Mouse (Mus musculus) midbrain, postnatal 0 days (tissue): ENCODE data around the gene Letmd1. TPM values are rescaled to one million over a fixed set of nuclear protein-coding genes. Genes with fewer than 3 reads are reported as not detected.
A peak's percentile ranks its signal among the peaks of the same experiment; 100 is the strongest.

Source experiments
- ATAC-seq: fragments of 200-750 bp; cut with Nextera tagmentation; 2 replicates; pipeline ENCODE4 v1.8.0; 2017; ENCODE audit warnings: moderate number of reproducible peaks, mild to moderate bottlenecking, moderate TSS enrichment, moderate library complexity; ENCODE audit not compliant: low FRiP score
- DNase-seq: peaks from one replicate; pipeline ENCODE4 v3.0.0-alpha.2; 2015; ENCODE audit warnings: low spot score
- H3K27ac ChIP-seq: fragments of 300-500 bp; sonication (generic); 2 replicates; pipeline ENCODE4 v1.5.1; 2014; ENCODE audit warnings: low read depth, mild to moderate bottlenecking, low read length, mixed read lengths
- H3K27me3 ChIP-seq: fragments of 300-500 bp; sonication (generic); 2 replicates; pipeline ENCODE4 v1.6.1; 2014; ENCODE audit warnings: low read length, control low read depth, mixed read lengths; ENCODE audit not compliant: insufficient read depth
- H3K36me3 ChIP-seq: fragments of 300-500 bp; sonication (generic); 2 replicates; pipeline ENCODE4 v1.6.1; 2014; ENCODE audit warnings: low read length, control low read depth, mixed read lengths; ENCODE audit not compliant: insufficient read depth
- H3K4me1 ChIP-seq: fragments of 300-500 bp; sonication (generic); 2 replicates; pipeline ENCODE4 v1.6.1; 2014; ENCODE audit warnings: mild to moderate bottlenecking, control low read depth, antibody characterized with exemption, low read length, mixed read lengths; ENCODE audit not compliant: insufficient read depth
- H3K4me2 ChIP-seq: fragments of 300-500 bp; sonication (generic); 2 replicates; pipeline ENCODE4 v1.6.1; 2014; ENCODE audit warnings: low read depth, mild to moderate bottlenecking, low read length, mixed read lengths; ENCODE audit not compliant: poor library complexity, severe bottlenecking
- H3K4me3 ChIP-seq: fragments of 300-500 bp; sonication (generic); 2 replicates; pipeline ENCODE4 v1.5.1; 2014; ENCODE audit warnings: low read depth, mild to moderate bottlenecking, low read length, moderate library complexity
- H3K9ac ChIP-seq: fragments of 300-500 bp; sonication (generic); replicated peaks from 2 replicates; pipeline ENCODE4 v1.6.1; 2014; ENCODE audit warnings: mild to moderate bottlenecking, low read length, moderate library complexity, mixed read lengths; ENCODE audit not compliant: poor library complexity, severe bottlenecking
- H3K9me3 ChIP-seq: fragments of 300-500 bp; sonication (generic); 2 replicates; pipeline ENCODE4 v1.6.1; 2016; ENCODE audit warnings: low read length, control low read depth
- CTCF ChIP-seq: IDR thresholded peaks from 2 replicates; pipeline ENCODE4 v1.5.1; 2016; ENCODE audit warnings: antibody characterized with exemption, mild to moderate bottlenecking
- WGBS: fragments of 180-500 bp; shearing (Covaris S2); extraction: QIAGEN DNeasy Blood & Tissue Kit; methylation state at CpG from one replicate; pipeline ENCODE4 v1.1.7; 2014; 5-methylcytosine and 5-hydroxymethylcytosine counted together
- polyA plus RNA-seq: library from polyadenylated mRNA; unstranded; fragments of >200 nt; fragmentation: Nextera tagmentation; extraction: Ambion mirVana; gene quantifications from 2 replicates; pipeline ENCODE4 v1.2.1, GENCODE M21; 2015
- total RNA-seq: library from RNA; depleted of rRNA; stranded (reverse); fragments of >200 nt; gene quantifications from 2 replicates; pipeline ENCODE4 v1.2.3, GENCODE M21; 2014

Gene Letmd1
- total and polyA plus RNA-seq, 2 experiments from 2014 or later: 53.0 to 86.0 TPM

DNA sequence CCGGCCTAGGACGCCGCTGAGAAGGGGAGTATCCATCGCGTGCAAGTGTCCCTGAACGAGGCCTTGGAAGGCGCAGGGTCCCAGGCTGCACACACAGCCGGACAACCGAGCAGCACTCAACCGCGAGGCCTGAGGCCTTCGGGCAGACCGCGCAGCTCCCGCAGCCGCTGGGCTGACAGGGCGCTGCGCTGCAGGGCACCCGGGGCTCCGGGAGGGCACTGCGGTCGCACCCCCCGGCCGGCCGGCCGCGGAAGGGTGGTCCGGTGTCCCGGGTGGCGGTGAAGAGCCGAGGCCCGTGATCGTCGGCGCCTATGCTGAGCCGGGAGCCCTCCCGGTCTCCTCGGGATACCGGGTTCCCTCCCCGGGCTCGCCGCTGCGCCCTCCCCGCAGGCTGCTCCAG is 46.3 kb upstream of the Letmd1 start:
- peak overlapping the region; percentile 85 for H3K4me3 ChIP-seq
- no peaks in the 10 kb centered on the region for H3K9me3 ChIP-seq
- under 1% methylated on average over 36 of the region's 44 CpGs for WGBS
- no peak for TF ChIP-seq CTCF
- peak overlapping the region; percentile 91 for H3K4me2 ChIP-seq
- H3K27ac ChIP-seq: peak overlapping the region; percentile 58
- peaks cover 13% of the 10 kb centered on the region; the same call in 1 of the 2 replicates for H3K4me1 ChIP-seq
- ATAC-seq (peak; percentile 68), DNase-seq (no peak)
- H3K36me3 ChIP-seq: no peaks in the 10 kb centered on the region
- H3K9ac ChIP-seq: peak overlapping the region; percentile 85
- H3K27me3 ChIP-seq: peaks cover 15% of the 10 kb centered on the region

GRCm38 (mm10) chr15:100422899-100423860 is 45.6 kb upstream of the Letmd1 start:
- ATAC-seq (peak; percentile 97), DNase-seq (peak; percentile 96)
- H3K36me3 ChIP-seq: no peaks in the 10 kb centered on the region
- WGBS: 1% methylated on average over 64 of the region's 65 CpGs
- peaks cover 15% of the 10 kb centered on the region for H3K27me3 ChIP-seq
- no peak for TF ChIP-seq CTCF
- peak overlapping the region; percentile 85 for H3K9ac ChIP-seq
- peaks cover 13% of the 10 kb centered on the region; the same call in 1 of the 2 replicates for H3K4me1 ChIP-seq
- H3K4me2 ChIP-seq: peak overlapping the region; percentile 91
- peak overlapping the region; percentile 85 for H3K4me3 ChIP-seq
- H3K9me3 ChIP-seq: no peaks in the 10 kb centered on the region
- 0 out of 2 replicates have a peak overlapping the region, but pooled peaks have one; percentile 58 for H3K27ac ChIP-seq

- H3K27me3 ChIP-seq: peaks cover 15% of the 10 kb centered on the region
- H3K36me3 ChIP-seq: no peaks in the 10 kb centered on the region
- ATAC-seq (no peak), DNase-seq (no peak)
- 2% methylated on average over 14 of the region's 14 CpGs for WGBS
- no peak overlapping the region for H3K27ac ChIP-seq
- peak overlapping the region; percentile 48; the same call in 1 of the 2 replicates for H3K9ac ChIP-seq
- H3K9me3 ChIP-seq: no peaks in the 10 kb centered on the region
- peak; percentile 15; the same call in 1 of the 2 replicates for TF ChIP-seq CTCF
- H3K4me2 ChIP-seq: peak overlapping the region; percentile 91
- peak overlapping the region; percentile 85 for H3K4me3 ChIP-seq
- peaks cover 13% of the 10 kb centered on the region; the same call in 1 of the 2 replicates for H3K4me1 ChIP-seq
Measured at GRCm38 (mm10) chr15:100423916-100424315, 44.9 kb upstream of the Letmd1 start.

- 29% methylated on average over 17 of the region's 17 CpGs for WGBS
- Histone ChIP-seq H3K27ac (no peak within 1 kb of the TSS), H3K9ac (peak within 1 kb of the TSS; percentile 48; the same call in 1 of the 2 replicates), H3K36me3 (no peaks in the 10 kb centered on the region), H3K4me1 (peaks cover 13% of the 10 kb centered on the region; the same call in 1 of the 2 replicates), H3K4me3 (peak within 1 kb of the TSS; percentile 85), H3K27me3 (peaks cover 15% of the 10 kb centered on the region), H3K9me3 (no peaks in the 10 kb centered on the region), H3K4me2 (peak within 1 kb of the TSS; percentile 91)
- DNase-seq (no peak), ATAC-seq (no peak)
- no peak for TF ChIP-seq CTCF
Measured at GRCm38 (mm10) chr15:100424396-100425122, 44.3 kb upstream of the Letmd1 start, which contains the start of gene Slc11a2. Gene Slc11a2, minus strand, starts transcription at chr15:100425072.

DNA sequence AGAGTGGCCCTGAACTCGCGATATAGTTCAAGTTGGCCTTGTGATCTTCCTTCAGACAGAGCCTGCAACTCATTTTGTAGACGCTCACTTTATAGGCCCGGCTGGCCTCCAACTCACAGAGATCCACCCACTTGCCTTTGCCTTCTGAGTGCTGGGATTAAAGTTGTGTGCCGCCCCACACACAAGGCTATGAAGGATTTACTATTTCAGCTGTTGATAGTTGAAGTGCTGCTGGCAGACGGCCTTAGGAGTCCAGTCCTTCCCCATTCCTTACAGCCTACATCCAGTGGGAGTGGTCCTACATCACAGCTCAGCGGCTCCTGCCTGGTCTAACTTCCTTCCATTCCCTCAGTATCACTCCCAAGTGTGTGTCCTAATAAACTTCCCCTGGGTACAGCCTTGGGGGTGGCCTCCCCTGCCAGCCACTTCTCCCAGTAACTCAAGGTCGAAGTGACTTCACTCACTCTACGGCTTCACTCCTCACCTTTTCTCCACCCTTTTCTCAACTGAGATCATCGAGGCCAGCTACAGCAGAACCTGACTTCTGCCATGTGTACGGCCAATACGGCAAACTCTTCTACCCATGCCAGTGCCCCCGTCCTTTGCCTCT is 40.4 kb upstream of the Letmd1 start:
- no peaks in the 10 kb centered on the region for H3K9me3 ChIP-seq
- TF ChIP-seq CTCF: no peak
- no peak for DNase-seq
- ATAC-seq: no peak
- peaks cover 15% of the 10 kb centered on the region for H3K27me3 ChIP-seq
- no peak overlapping the region for H3K4me2 ChIP-seq
- WGBS: 87% methylated on average over 13 of the region's 13 CpGs
- H3K4me3 ChIP-seq: no peak overlapping the region
- no peaks in the 10 kb centered on the region for H3K36me3 ChIP-seq
- H3K4me1 ChIP-seq: no peaks in the 10 kb centered on the region
- no peak overlapping the region for H3K9ac ChIP-seq
- no peak overlapping the region for H3K27ac ChIP-seq
